Mouse (Mus musculus): ENCODE measurements at regions not wholly inside any gene's neighbourhood (a gene's known extent, or its start where the extent isn't known, plus 50 kb on each side); places are given as distances from the start of the nearest gene placed in this dataset.

DNA sequence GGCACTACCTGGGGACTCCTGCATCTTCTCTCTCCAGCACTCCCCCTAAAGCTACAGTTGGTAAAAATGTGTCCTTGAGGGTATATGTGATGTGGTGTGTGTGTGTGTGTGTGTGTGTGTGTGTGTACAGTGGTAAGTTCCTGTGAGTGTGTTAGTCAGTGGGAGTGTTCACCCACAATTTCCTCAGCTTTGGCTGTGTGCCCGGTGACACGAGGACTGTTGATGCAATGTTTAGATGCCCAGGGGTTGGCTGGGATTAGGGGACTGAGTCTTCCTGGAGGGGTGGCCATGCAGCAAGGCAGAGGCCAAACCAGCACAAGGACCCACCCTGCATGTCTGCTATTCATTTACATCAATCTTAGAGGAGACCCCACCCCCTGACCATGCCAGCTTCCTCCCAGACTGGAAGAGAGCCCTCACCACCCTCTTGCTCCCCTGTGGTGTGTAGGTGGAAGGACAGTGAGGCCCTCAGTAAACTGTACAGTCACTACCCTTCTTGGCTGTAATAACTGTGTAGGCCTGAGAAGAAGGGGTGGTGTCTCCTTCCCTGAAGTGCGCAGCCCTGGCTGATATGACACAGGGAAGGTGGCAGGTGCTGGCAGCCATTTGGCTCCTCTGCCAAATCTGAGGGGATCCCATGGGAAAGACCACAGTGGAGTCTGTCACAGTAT, 75.8 kb upstream of the Gm26897 start:
- H3K4me3 ChIP-seq (ENCODE audit: insufficient read depth in 1 of 2, low read depth in 1 of 2, low read length in 2 of 2, poor library complexity in 1 of 2, severe bottlenecking in 1 of 2), result no peak overlapping the region
- H3K9me3 ChIP-seq (ENCODE audit: control insufficient read depth, insufficient read depth, low read depth, low read length), result no peaks in the 10 kb centered on the region
- in situ Hi-C loops (cut with MboI; ENCODE audit: low sequenced_read_pairs in 2 of 2, unreplicated experiment in 2 of 2), result no loop called here
- H3K27ac ChIP-seq (ENCODE audit: insufficient read depth, low read depth, low read length, poor library complexity, severe bottlenecking), result no peak overlapping the region
- DNase-seq (ENCODE audit: low read depth, low spot score), result no peak
- TF ChIP-seq ZC3H11A (IDR thresholded peaks at IDR 0.05; ENCODE audit: borderline replicate concordance, low read depth, low read length) (no peak), MAFK (IDR thresholded peaks at IDR 0.05; ENCODE audit: insufficient read depth, low read depth, low read length) (no peak), HCFC1 (IDR thresholded peaks at IDR 0.05; ENCODE audit: borderline replicate concordance, insufficient read depth, low read length) (no peak), CHD2 (IDR thresholded peaks at IDR 0.05; ENCODE audit: low read depth, low read length) (no peak), ZNF384 (IDR thresholded peaks at IDR 0.05; ENCODE audit: low read depth, low read length) (no peak)
- H3K9ac ChIP-seq (ENCODE audit: insufficient read depth, low read depth, low read length, poor library complexity, severe bottlenecking), result no peak overlapping the region
- H3K4me1 ChIP-seq (ENCODE audit: control insufficient read depth in 2 of 2, insufficient read depth in 2 of 2, low read length in 2 of 2, poor library complexity in 1 of 2), result no peaks in the 10 kb centered on the region
- H3K36me3 ChIP-seq (ENCODE audit: control insufficient read depth, insufficient read depth, low read length, poor library complexity, severe bottlenecking), result no peaks in the 10 kb centered on the region

DNA sequence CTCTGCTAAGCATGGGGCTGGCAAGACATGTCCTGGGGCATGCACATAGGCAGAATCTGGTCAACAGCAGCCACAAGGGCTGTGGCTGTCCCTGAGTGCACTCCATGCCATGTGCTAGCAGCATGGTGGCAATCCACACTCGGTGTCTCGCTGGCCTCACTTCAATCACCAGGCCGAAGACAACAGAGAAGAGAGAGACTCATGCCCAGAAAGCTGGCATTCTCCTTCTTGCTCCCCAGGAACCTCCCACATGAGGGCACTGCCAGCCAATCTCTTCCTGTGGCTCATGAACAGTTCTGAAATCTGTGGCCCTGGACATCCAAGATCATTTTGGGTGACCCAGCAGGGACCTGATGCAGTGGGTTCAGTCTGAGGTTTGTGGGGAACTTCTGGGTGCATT, 74.5 kb upstream of the Gm26897 start:
- H3K27ac ChIP-seq (ENCODE audit: insufficient read depth, low read depth, low read length, poor library complexity, severe bottlenecking), result no peak overlapping the region
- in situ Hi-C loops (cut with MboI; ENCODE audit: low sequenced_read_pairs in 2 of 2, unreplicated experiment in 2 of 2), result no loop called here
- no peak overlapping the region for H3K4me3 ChIP-seq (ENCODE audit: insufficient read depth in 1 of 2, low read depth in 1 of 2, low read length in 2 of 2, poor library complexity in 1 of 2, severe bottlenecking in 1 of 2)
- H3K36me3 ChIP-seq (ENCODE audit: control insufficient read depth, insufficient read depth, low read length, poor library complexity, severe bottlenecking), result no peaks in the 10 kb centered on the region
- TF ChIP-seq CHD2 (IDR thresholded peaks at IDR 0.05; ENCODE audit: low read depth, low read length) (no peak), MAFK (IDR thresholded peaks at IDR 0.05; ENCODE audit: insufficient read depth, low read depth, low read length) (no peak), HCFC1 (IDR thresholded peaks at IDR 0.05; ENCODE audit: borderline replicate concordance, insufficient read depth, low read length) (no peak), ZNF384 (IDR thresholded peaks at IDR 0.05; ENCODE audit: low read depth, low read length) (no peak), ZC3H11A (IDR thresholded peaks at IDR 0.05; ENCODE audit: borderline replicate concordance, low read depth, low read length) (no peak)
- H3K4me1 ChIP-seq (ENCODE audit: control insufficient read depth in 2 of 2, insufficient read depth in 2 of 2, low read length in 2 of 2, poor library complexity in 1 of 2), result no peaks in the 10 kb centered on the region
- no peak overlapping the region for H3K9ac ChIP-seq (ENCODE audit: insufficient read depth, low read depth, low read length, poor library complexity, severe bottlenecking)
- no peaks in the 10 kb centered on the region for H3K9me3 ChIP-seq (ENCODE audit: control insufficient read depth, insufficient read depth, low read depth, low read length)
- DNase-seq (ENCODE audit: low read depth, low spot score), result no peak

DNA sequence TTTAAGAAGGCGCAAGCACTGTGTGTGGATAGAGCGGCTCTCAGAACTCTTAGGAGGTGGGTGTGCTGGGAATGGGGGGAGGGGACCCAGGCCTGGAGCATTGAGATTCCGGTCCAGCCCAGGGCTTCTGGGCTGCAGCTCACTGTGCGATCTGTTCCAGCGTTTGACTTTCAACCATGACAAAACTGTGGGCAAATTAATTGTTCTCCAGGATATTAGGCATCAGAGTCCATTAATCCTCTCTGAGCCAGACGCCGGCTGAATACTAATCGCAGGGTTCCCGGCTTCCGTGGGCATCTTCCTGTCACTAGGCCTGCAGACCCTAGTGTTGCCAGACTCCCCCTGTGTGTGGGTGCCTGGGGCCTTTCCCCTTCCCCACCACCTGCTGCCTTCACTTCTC, 73.3 kb upstream of the Gm26897 start:
- no peaks in the 10 kb centered on the region for H3K9me3 ChIP-seq (ENCODE audit: control insufficient read depth, insufficient read depth, low read depth, low read length)
- in situ Hi-C loops (cut with MboI; ENCODE audit: low sequenced_read_pairs in 2 of 2, unreplicated experiment in 2 of 2), result no loop called here
- no peak overlapping the region for H3K4me3 ChIP-seq (ENCODE audit: insufficient read depth in 1 of 2, low read depth in 1 of 2, low read length in 2 of 2, poor library complexity in 1 of 2, severe bottlenecking in 1 of 2)
- no peak overlapping the region for H3K27ac ChIP-seq (ENCODE audit: insufficient read depth, low read depth, low read length, poor library complexity, severe bottlenecking)
- no peak overlapping the region for H3K9ac ChIP-seq (ENCODE audit: insufficient read depth, low read depth, low read length, poor library complexity, severe bottlenecking)
- no peaks in the 10 kb centered on the region for H3K36me3 ChIP-seq (ENCODE audit: control insufficient read depth, insufficient read depth, low read length, poor library complexity, severe bottlenecking)
- peaks cover 0 to 8% of the 10 kb centered on the region in 2 experiments; a peak in 1 of 4 replicates for H3K4me1 ChIP-seq (ENCODE audit: control insufficient read depth in 2 of 2, insufficient read depth in 2 of 2, low read length in 2 of 2, poor library complexity in 1 of 2)
- TF ChIP-seq CHD2 (IDR thresholded peaks at IDR 0.05; ENCODE audit: low read depth, low read length) (no peak), ZNF384 (IDR thresholded peaks at IDR 0.05; ENCODE audit: low read depth, low read length) (no peak), MAFK (IDR thresholded peaks at IDR 0.05; ENCODE audit: insufficient read depth, low read depth, low read length) (no peak), HCFC1 (IDR thresholded peaks at IDR 0.05; ENCODE audit: borderline replicate concordance, insufficient read depth, low read length) (no peak), ZC3H11A (IDR thresholded peaks at IDR 0.05; ENCODE audit: borderline replicate concordance, low read depth, low read length) (no peak)
- no peak for DNase-seq (ENCODE audit: low read depth, low spot score)

DNA sequence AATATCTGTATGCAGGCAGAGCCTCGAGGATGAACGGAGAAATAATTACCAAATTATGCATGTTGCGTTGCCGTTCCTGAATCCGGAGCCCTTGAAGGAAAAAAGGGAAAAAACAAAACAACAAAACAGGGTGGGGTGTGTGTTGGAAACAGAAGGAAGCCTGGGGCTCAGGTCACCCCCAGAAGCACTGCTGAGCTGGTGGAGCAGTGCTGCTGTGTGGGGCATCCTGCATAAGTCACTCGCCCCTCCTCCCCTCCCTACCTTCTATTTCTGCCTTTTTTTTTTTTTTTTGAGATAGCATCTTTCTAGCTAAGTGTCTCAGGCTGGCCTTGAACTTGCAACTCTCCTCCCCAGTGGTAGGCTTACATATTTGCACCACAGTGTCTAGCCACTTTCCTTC, 72.8 kb upstream of the Gm26897 start:
- H3K4me3 ChIP-seq (ENCODE audit: insufficient read depth in 1 of 2, low read depth in 1 of 2, low read length in 2 of 2, poor library complexity in 1 of 2, severe bottlenecking in 1 of 2), result no peak overlapping the region
- TF ChIP-seq MAFK (IDR thresholded peaks at IDR 0.05; ENCODE audit: insufficient read depth, low read depth, low read length), result no peak
- no peak for TF ChIP-seq CHD2 (IDR thresholded peaks at IDR 0.05; ENCODE audit: low read depth, low read length)
- no peak for TF ChIP-seq ZC3H11A (IDR thresholded peaks at IDR 0.05; ENCODE audit: borderline replicate concordance, low read depth, low read length)
- TF ChIP-seq HCFC1 (IDR thresholded peaks at IDR 0.05; ENCODE audit: borderline replicate concordance, insufficient read depth, low read length), result no peak
- no peak for TF ChIP-seq ZNF384 (IDR thresholded peaks at IDR 0.05; ENCODE audit: low read depth, low read length)
- no peak overlapping the region for H3K27ac ChIP-seq (ENCODE audit: insufficient read depth, low read depth, low read length, poor library complexity, severe bottlenecking)
- H3K9me3 ChIP-seq (ENCODE audit: control insufficient read depth, insufficient read depth, low read depth, low read length), result no peaks in the 10 kb centered on the region
- in situ Hi-C loops (cut with MboI; ENCODE audit: low sequenced_read_pairs in 2 of 2, unreplicated experiment in 2 of 2), result no loop called here
- peaks cover 0 to 8% of the 10 kb centered on the region in 2 experiments; a peak in 1 of 4 replicates for H3K4me1 ChIP-seq (ENCODE audit: control insufficient read depth in 2 of 2, insufficient read depth in 2 of 2, low read length in 2 of 2, poor library complexity in 1 of 2)
- DNase-seq (ENCODE audit: low read depth, low spot score), result no peak
- no peaks in the 10 kb centered on the region for H3K36me3 ChIP-seq (ENCODE audit: control insufficient read depth, insufficient read depth, low read length, poor library complexity, severe bottlenecking)
- no peak overlapping the region for H3K9ac ChIP-seq (ENCODE audit: insufficient read depth, low read depth, low read length, poor library complexity, severe bottlenecking)

Measured in ES-E14 (cell line).